Mouse (Mus musculus): ENCODE data around the gene Olfr376. TPM values are rescaled to one million over a fixed set of nuclear protein-coding genes. Genes with fewer than 3 reads are reported as not detected.

Gene Olfr376
- polyA plus RNA-seq, 1 experiment: not detected

DNA sequence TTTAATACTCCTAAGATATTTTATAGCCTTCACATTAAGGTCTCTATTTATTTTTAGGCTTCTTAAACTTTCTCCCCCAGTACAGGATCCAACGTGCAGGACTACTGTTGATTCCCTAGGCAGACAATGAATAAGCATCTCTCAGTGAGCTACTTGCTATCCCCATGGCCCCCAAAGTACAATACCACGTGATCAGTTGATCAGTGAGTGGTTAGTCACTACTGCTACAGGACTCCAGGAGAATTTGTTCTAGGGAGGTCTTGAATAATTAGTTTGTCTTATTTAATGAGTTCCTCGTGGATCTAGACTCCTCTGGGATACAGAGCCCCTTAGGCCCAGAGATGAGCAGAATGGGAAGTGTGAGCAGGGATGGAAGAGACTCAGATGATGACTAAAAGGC, 20.6 kb upstream of the Olfr376 start, which contains the start of gene Olfr20:
Olfr20 (plus strand) TSS at position 301 of the 400 bp plus-strand sequence.
- TF ChIP-seq CTCF (IDR thresholded peaks at IDR 0.05; ENCODE audit: control insufficient read depth, insufficient read depth, insufficient replicate concordance, low read depth, low read length) (no peak), POLR2A (IDR thresholded peaks at IDR 0.05; ENCODE audit: control insufficient read depth, low read depth, low read length) (no peak)
- H3K4me1 ChIP-seq (ENCODE audit: control insufficient read depth, insufficient read depth, low read length): no peaks in the 10 kb centered on the region
- no peaks in the 10 kb centered on the region for H3K36me3 ChIP-seq (ENCODE audit: control insufficient read depth, insufficient read depth, low read length)
- H3K4me3 ChIP-seq (ENCODE audit: control insufficient read depth, low read depth, low read length): no peak within 1 kb of the TSS
- H3K27me3 ChIP-seq (ENCODE audit: control insufficient read depth, insufficient read depth, low read length): no peaks in the 10 kb centered on the region
- H3K27ac ChIP-seq (ENCODE audit: control insufficient read depth, insufficient read depth, low read depth, low read length): no peak within 1 kb of the TSS

DNA sequence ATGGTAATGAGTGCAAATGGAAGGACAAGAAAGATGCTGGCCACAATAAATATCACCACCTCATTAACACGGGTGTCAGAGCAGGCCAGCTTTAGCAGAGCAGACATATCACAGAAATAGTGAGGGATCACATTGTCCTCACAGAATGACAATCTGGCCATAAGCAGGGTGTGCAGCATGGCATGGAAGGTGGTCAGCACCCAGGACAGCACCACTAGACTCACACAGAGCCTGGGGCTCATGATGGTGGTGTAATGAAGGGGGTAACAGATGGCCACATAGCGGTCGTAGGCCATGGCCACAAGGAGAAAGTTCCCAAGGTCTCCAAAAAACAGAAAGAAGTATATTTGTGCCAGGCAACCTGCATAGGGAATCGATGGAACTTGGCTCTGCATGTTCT, 24.3 kb downstream of the Olfr376 start:
- no peaks in the 10 kb centered on the region for H3K36me3 ChIP-seq (ENCODE audit: control insufficient read depth, insufficient read depth, low read length)
- TF ChIP-seq POLR2A (IDR thresholded peaks at IDR 0.05; ENCODE audit: control insufficient read depth, low read depth, low read length): no peak
- no peak for TF ChIP-seq CTCF (IDR thresholded peaks at IDR 0.05; ENCODE audit: control insufficient read depth, insufficient read depth, insufficient replicate concordance, low read depth, low read length)

DNA sequence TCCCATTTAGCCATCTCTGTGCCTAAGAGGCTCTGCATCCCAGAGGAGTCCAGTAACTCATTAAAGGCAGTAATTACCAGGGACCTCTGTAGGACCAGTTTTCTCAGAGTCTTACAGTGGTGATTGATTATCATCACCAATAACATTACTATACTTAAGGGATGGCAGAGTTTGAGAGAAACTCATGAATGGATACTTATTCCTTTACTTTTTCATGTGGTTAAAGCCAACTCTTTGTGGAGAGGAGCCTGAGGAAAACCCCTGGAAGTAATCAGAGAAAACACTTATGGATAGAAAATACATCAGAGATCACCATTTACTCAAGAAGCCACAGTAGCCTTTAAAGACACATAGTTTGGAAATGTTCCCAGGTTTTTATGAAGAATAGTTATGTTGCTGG, 28.5 kb downstream of the Olfr376 start, which contains the start of gene Olfr1:
Olfr1 (minus strand) TSS at position 101 of the 400 bp plus-strand sequence.
- no peak within 1 kb of the TSS for H3K4me3 ChIP-seq (ENCODE audit: control insufficient read depth, low read depth, low read length)
- TF ChIP-seq CTCF (IDR thresholded peaks at IDR 0.05; ENCODE audit: control insufficient read depth, insufficient read depth, insufficient replicate concordance, low read depth, low read length) (no peak), POLR2A (IDR thresholded peaks at IDR 0.05; ENCODE audit: control insufficient read depth, low read depth, low read length) (no peak)
- no peaks in the 10 kb centered on the region for H3K36me3 ChIP-seq (ENCODE audit: control insufficient read depth, insufficient read depth, low read length)
- no peaks in the 10 kb centered on the region for H3K4me1 ChIP-seq (ENCODE audit: control insufficient read depth, insufficient read depth, low read length)
- no peak within 1 kb of the TSS for H3K27ac ChIP-seq (ENCODE audit: control insufficient read depth, insufficient read depth, low read depth, low read length)
- no peaks in the 10 kb centered on the region for H3K27me3 ChIP-seq (ENCODE audit: control insufficient read depth, insufficient read depth, low read length)

More for the DNA sequence above, 24.3 kb downstream of the Olfr376 start:
- H3K4me1 ChIP-seq (ENCODE audit: control insufficient read depth, insufficient read depth, low read length): no peaks in the 10 kb centered on the region
- no peak overlapping the region for H3K27ac ChIP-seq (ENCODE audit: control insufficient read depth, insufficient read depth, low read depth, low read length)
- no peaks in the 10 kb centered on the region for H3K27me3 ChIP-seq (ENCODE audit: control insufficient read depth, insufficient read depth, low read length)
- H3K4me3 ChIP-seq (ENCODE audit: control insufficient read depth, low read depth, low read length): no peak overlapping the region

Other genes starting within 250 kb of the Olfr376 start
- 256 and 297 TPM in 2 replicates for gene Haspin, start 233.0 kb upstream of the Olfr376 start, polyA plus RNA-seq (2012; rRNA removed)
- gene P2rx5, start 210.8 kb upstream of the Olfr376 start, polyA plus RNA-seq (2012; rRNA removed): 0.54 and 1.00 TPM in 2 replicates
- gene Emc6, start 194.2 kb upstream of the Olfr376 start, polyA plus RNA-seq (2012; rRNA removed): 33.1 and 36.0 TPM in 2 replicates
- 8.7 and 14.5 TPM in 2 replicates for gene Tax1bp3, start 194.2 kb upstream of the Olfr376 start, polyA plus RNA-seq (2012; rRNA removed)
- 17.8 and 18.3 TPM in 2 replicates for gene Ctns, start 172.2 kb upstream of the Olfr376 start, polyA plus RNA-seq (2012; rRNA removed)
- 1.8 and 2.0 TPM in 2 replicates for gene Shpk, start 171.8 kb upstream of the Olfr376 start, polyA plus RNA-seq (2012; rRNA removed)
- 0.17 and 1.6 TPM in 2 replicates for gene Trpv1, start 137.0 kb upstream of the Olfr376 start, polyA plus RNA-seq (2012; rRNA removed)
- gene Trpv3, start 103.9 kb upstream of the Olfr376 start, polyA plus RNA-seq (2012; rRNA removed): 0.04 and 0.05 TPM in 2 replicates
- gene Aspa, start 41.6 kb upstream of the Olfr376 start, polyA plus RNA-seq (2012; rRNA removed): 3.1 and 3.6 TPM in 2 replicates
- gene Gm49340, start 41.5 kb upstream of the Olfr376 start, polyA plus RNA-seq (2012; rRNA removed): 0.40 and 0.59 TPM in 2 replicates
- 6.1 and 8.5 TPM in 2 replicates for gene Spata22, start 41.5 kb upstream of the Olfr376 start, polyA plus RNA-seq (2012; rRNA removed)
- 2.2 and 3.0 TPM in 2 replicates for gene Olfr20, start 20.5 kb upstream of the Olfr376 start, polyA plus RNA-seq (2012; rRNA removed)
- 0.12 TPM in 1 of 2 replicates, not detected in the other for gene Olfr1, start 28.4 kb downstream of the Olfr376 start, polyA plus RNA-seq (2012; rRNA removed)
- not detected in 2 replicates for gene Olfr378, start 57.2 kb downstream of the Olfr376 start, polyA plus RNA-seq (2012; rRNA removed)
- not detected in 2 replicates for gene Olfr380, start 86.3 kb downstream of the Olfr376 start, polyA plus RNA-seq (2012; rRNA removed)
- not detected in 2 replicates for gene Olfr381, start 120.4 kb downstream of the Olfr376 start, polyA plus RNA-seq (2012; rRNA removed)
- not detected in 2 replicates for gene Olfr382, start 146.0 kb downstream of the Olfr376 start, polyA plus RNA-seq (2012; rRNA removed)
- gene Olfr385, start 221.8 kb downstream of the Olfr376 start, polyA plus RNA-seq (2012; rRNA removed): not detected in 2 replicates
- gene Olfr384, start 227.3 kb downstream of the Olfr376 start, polyA plus RNA-seq (2012; rRNA removed): not detected in 2 replicates